Mouse (Mus musculus) midbrain, embryonic 14.5 days (tissue): ENCODE results near the gene Pkd2l1. TPM values are rescaled to one million over a fixed set of nuclear protein-coding genes. Genes with fewer than 3 reads are reported as not detected.

Source experiments
- ATAC-seq: fragments of 200-750 bp; cut with Nextera tagmentation; 2 replicates; pipeline ENCODE4 v1.8.0; 2017; ENCODE audit warnings: moderate number of reproducible peaks, moderate library complexity; ENCODE audit not compliant: low FRiP score, low TSS enrichment
- DNase-seq: peaks from one replicate; pipeline ENCODE4 v3.0.0-alpha.2; 2015
- H3K27ac ChIP-seq: fragments of 300-500 bp; sonication (generic); replicated peaks from 2 replicates; pipeline ENCODE4 v1.5.1; 2014; ENCODE audit warnings: mild to moderate bottlenecking, low read depth, low read length, moderate library complexity
- H3K27me3 ChIP-seq: fragments of 300-500 bp; sonication (generic); 2 replicates; pipeline ENCODE4 v1.6.1; 2014; ENCODE audit warnings: low read length, control low read depth, mixed read lengths; ENCODE audit not compliant: control insufficient read depth, insufficient read depth
- H3K36me3 ChIP-seq: fragments of 300-500 bp; sonication (generic); 2 replicates; pipeline ENCODE4 v1.6.1; 2014; ENCODE audit warnings: low read length, control low read depth; ENCODE audit not compliant: control insufficient read depth, insufficient read depth
- H3K4me1 ChIP-seq: fragments of 300-500 bp; sonication (generic); 2 replicates; pipeline ENCODE4 v1.6.1; 2014; ENCODE audit warnings: mild to moderate bottlenecking, antibody characterized with exemption, low read length, control low read depth; ENCODE audit not compliant: control insufficient read depth, insufficient read depth
- H3K4me2 ChIP-seq: fragments of 300-500 bp; sonication (generic); 2 replicates; pipeline ENCODE4 v1.6.1; 2014; ENCODE audit warnings: mild to moderate bottlenecking, low read length, moderate library complexity
- H3K4me3 ChIP-seq: fragments of 300-500 bp; sonication (generic); replicated peaks from 2 replicates; pipeline ENCODE4 v1.5.1; 2014; ENCODE audit warnings: low read depth, low read length
- H3K9ac ChIP-seq: fragments of 300-500 bp; sonication (generic); replicated peaks from 2 replicates; pipeline ENCODE4 v1.6.1; 2014; ENCODE audit warnings: mild to moderate bottlenecking, low read length, moderate library complexity
- H3K9me3 ChIP-seq: fragments of 300-500 bp; sonication (generic); 2 replicates; pipeline ENCODE4 v1.6.1; 2016; ENCODE audit warnings: low read length, control low read depth, mixed read lengths; ENCODE audit not compliant: control insufficient read depth
- WGBS: fragments of 180-500 bp; shearing (Covaris S2); extraction: QIAGEN DNeasy Blood & Tissue Kit; methylation state at CpG from one replicate; pipeline ENCODE4 v1.1.7; 2014; 5-methylcytosine and 5-hydroxymethylcytosine counted together
- polyA plus RNA-seq: library from polyadenylated mRNA; unstranded; fragments of >200 nt; fragmentation: Nextera tagmentation; extraction: Ambion mirVana; gene quantifications from 2 replicates; pipeline ENCODE4 v1.2.1, GENCODE M21; 2014

The Pkd2l1 gene
- not detected in 2 replicates for polyA plus RNA-seq

GRCm38 (mm10) chr19:44192342-44192741, at the start of gene Pkd2l1:
Gene Pkd2l1 (minus strand): TSS chr19:44192442.
- ATAC-seq = no peak
- Histone ChIP-seq H3K4me3 (no peak within 1 kb of the TSS), H3K27ac (no peak within 1 kb of the TSS), H3K9me3 (no peaks in the 10 kb centered on the region), H3K9ac (no peak within 1 kb of the TSS), H3K27me3 (no peaks in the 10 kb centered on the region), H3K4me2 (no peak within 1 kb of the TSS), H3K4me1 (no peaks in the 10 kb centered on the region), H3K36me3 (no peaks in the 10 kb centered on the region)
- no peak for DNase-seq
- WGBS = 42% methylated on average over 3 of the region's 3 CpGs

DNA sequence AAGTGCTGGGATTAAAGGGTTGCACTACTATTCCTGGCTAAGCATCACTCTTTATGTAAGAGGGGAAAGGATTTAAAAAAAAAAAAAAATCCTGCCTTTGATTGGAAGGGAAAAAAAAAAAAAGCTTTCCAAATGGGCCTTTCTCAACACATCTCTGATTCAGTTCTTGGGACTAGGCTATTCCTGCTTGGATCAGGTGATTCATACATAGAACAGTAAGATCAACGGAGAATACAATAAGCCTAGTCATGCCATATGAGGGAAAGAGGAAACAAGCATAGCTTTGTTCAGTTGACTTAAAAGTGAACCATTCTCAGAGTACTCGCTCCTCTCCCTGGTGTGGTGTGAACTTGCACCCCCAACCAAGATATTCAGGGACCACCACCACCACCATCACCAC, 46.7 kb upstream of the Pkd2l1 start:
- Histone ChIP-seq H3K27me3 (no peaks in the 10 kb centered on the region), H3K9me3 (no peaks in the 10 kb centered on the region), H3K27ac (no peak overlapping the region), H3K36me3 (no peaks in the 10 kb centered on the region), H3K4me1 (no peaks in the 10 kb centered on the region), H3K4me2 (no peak overlapping the region), H3K9ac (no peak overlapping the region), H3K4me3 (no peak overlapping the region)
- DNase-seq = no peak
- 81% methylated on average over 2 of the region's 2 CpGs for WGBS
- ATAC-seq = no peak

- Histone ChIP-seq H3K27me3 (no peaks in the 10 kb centered on the region), H3K4me2 (peak overlapping the region; percentile 51), H3K4me3 (peak overlapping the region; percentile 19), H3K4me1 (no peaks in the 10 kb centered on the region), H3K27ac (0 out of 2 replicates have a peak overlapping the region, but pooled peaks have one; percentile 20), H3K9ac (0 out of 2 replicates have a peak overlapping the region, but pooled peaks have one; percentile 12), H3K9me3 (no peaks in the 10 kb centered on the region), H3K36me3 (no peaks in the 10 kb centered on the region)
- peak; percentile 63 for DNase-seq
- 18% methylated on average over 19 of the region's 19 CpGs for WGBS
- no peak for ATAC-seq
Measured at GRCm38 (mm10) chr19:44237471-44238006, 45.3 kb upstream of the Pkd2l1 start.

GRCm38 (mm10) chr19:44231608-44232151, 39.4 kb upstream of the Pkd2l1 start:
- DNase-seq = no peak
- no peaks in the 10 kb centered on the region for H3K27me3 ChIP-seq
- WGBS = 89% methylated on average over 4 of the region's 4 CpGs
- no peak overlapping the region for H3K4me3 ChIP-seq
- ATAC-seq = no peak
- no peaks in the 10 kb centered on the region for H3K9me3 ChIP-seq
- H3K27ac ChIP-seq = no peak overlapping the region
- H3K9ac ChIP-seq = no peak overlapping the region
- no peaks in the 10 kb centered on the region for H3K4me1 ChIP-seq
- no peaks in the 10 kb centered on the region for H3K36me3 ChIP-seq
- no peak overlapping the region for H3K4me2 ChIP-seq

DNA sequence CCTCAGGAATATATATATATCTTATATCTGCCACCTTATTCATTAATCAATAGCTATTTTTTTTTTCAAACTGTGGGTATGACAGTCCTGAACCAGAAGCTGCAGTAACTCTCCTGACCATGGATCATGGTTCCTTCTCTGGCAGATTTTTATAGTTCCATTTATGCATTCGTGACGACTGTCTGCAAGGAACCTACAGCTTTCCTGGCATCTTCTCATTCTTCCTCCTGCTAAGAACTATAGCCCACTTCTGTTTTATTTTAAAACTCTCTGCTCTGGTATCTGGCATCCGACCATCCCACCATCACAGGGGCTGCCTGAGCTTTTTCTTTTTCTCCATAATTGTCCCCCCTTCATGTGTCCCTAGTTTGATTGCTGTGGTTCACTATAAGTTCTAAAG, 38.0 kb upstream of the Pkd2l1 start:
- 80% methylated on average over 3 of the region's 3 CpGs for WGBS
- Histone ChIP-seq H3K27ac (no peak overlapping the region), H3K36me3 (no peaks in the 10 kb centered on the region), H3K9ac (no peak overlapping the region), H3K4me2 (no peak overlapping the region), H3K4me1 (no peaks in the 10 kb centered on the region), H3K4me3 (no peak overlapping the region), H3K27me3 (no peaks in the 10 kb centered on the region), H3K9me3 (no peaks in the 10 kb centered on the region)
- ATAC-seq = no peak
- DNase-seq = no peak

GRCm38 (mm10) chr19:44229776-44230175, 37.5 kb upstream of the Pkd2l1 start:
- 74% methylated on average over 2 of the region's 2 CpGs for WGBS
- H3K9ac ChIP-seq = no peak overlapping the region
- no peak overlapping the region for H3K27ac ChIP-seq
- H3K4me1 ChIP-seq = no peaks in the 10 kb centered on the region
- H3K4me2 ChIP-seq = no peak overlapping the region
- ATAC-seq (no peak), DNase-seq (no peak)
- no peak overlapping the region for H3K4me3 ChIP-seq
- H3K9me3 ChIP-seq = no peaks in the 10 kb centered on the region
- H3K36me3 ChIP-seq = no peaks in the 10 kb centered on the region
- H3K27me3 ChIP-seq = no peaks in the 10 kb centered on the region

GRCm38 (mm10) chr19:44225728-44226127, 33.5 kb upstream of the Pkd2l1 start:
- H3K9me3 ChIP-seq = no peaks in the 10 kb centered on the region
- H3K27ac ChIP-seq = no peak overlapping the region
- no peak overlapping the region for H3K9ac ChIP-seq
- ATAC-seq (no peak), DNase-seq (no peak)
- WGBS = 95% methylated on average over 5 of the region's 5 CpGs
- no peak overlapping the region for H3K4me2 ChIP-seq
- H3K36me3 ChIP-seq = no peaks in the 10 kb centered on the region
- no peaks in the 10 kb centered on the region for H3K4me1 ChIP-seq
- H3K27me3 ChIP-seq = no peaks in the 10 kb centered on the region
- H3K4me3 ChIP-seq = no peak overlapping the region

DNA sequence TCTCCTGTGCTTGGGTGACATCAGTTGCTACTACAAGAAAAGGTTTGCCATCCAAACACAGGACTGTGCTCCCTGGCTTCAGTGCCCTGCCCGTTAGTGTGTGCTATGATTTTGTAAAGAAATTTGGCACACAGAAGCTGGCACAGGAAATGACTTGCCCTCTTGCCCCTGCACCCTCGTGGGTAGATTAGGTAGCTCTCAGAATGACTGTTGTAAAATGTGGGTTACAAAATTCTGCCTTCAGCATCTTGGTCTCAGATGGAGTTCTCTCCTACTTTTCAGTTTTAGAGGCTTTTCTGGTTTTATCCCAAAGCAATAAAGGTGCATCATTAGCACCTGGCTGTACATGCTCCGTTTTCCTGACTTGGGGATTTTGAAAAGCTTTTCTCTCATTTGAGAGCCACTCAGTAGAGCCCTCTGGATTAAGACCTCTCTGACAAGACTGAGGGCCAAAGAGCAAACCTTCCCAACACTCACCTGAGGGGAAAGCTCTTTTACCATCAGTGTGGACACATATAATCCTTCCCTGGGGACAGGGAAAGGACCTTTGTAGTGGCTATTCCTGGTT, 25.8 kb upstream of the Pkd2l1 start:
- Histone ChIP-seq H3K4me2 (no peak overlapping the region), H3K4me3 (no peak overlapping the region), H3K36me3 (no peaks in the 10 kb centered on the region), H3K27ac (no peak overlapping the region), H3K9me3 (no peaks in the 10 kb centered on the region), H3K27me3 (no peaks in the 10 kb centered on the region), H3K4me1 (no peaks in the 10 kb centered on the region), H3K9ac (no peak overlapping the region)
- no peak for DNase-seq
- 73% methylated on average over 3 of the region's 3 CpGs for WGBS
- no peak for ATAC-seq

DNA sequence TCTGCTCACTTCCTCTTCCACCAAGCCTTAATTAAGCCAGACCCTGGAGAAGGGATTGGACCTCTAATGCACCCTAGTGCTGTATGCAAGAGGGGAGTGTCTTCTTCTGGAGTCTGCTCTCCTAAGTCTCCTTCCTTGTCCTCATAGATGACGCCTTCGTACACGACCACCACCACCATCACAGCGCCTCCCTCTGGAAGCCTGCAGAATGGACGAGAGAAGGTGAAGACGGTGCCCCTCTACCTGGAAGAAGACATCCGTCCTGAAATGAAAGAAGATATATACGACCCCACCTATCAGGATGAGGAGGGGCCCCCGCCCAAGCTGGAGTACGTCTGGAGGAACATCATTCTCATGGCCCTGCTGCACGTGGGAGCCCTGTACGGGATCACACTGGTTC, 23.0 kb upstream of the Pkd2l1 start:
- ATAC-seq (no peak), DNase-seq (no peak)
- Histone ChIP-seq H3K27ac (no peak overlapping the region), H3K9me3 (no peaks in the 10 kb centered on the region), H3K36me3 (no peaks in the 10 kb centered on the region), H3K4me2 (no peak overlapping the region), H3K27me3 (no peaks in the 10 kb centered on the region), H3K4me3 (no peak overlapping the region), H3K9ac (no peak overlapping the region), H3K4me1 (no peaks in the 10 kb centered on the region)
- WGBS = 75% methylated on average over 12 of the region's 12 CpGs
